Mouse (Mus musculus): ENCODE data around the gene 1700011L22Rik. TPM values are rescaled to one million over a fixed set of nuclear protein-coding genes. Genes with fewer than 3 reads are reported as not detected.
A peak's percentile ranks its signal among the peaks of the same experiment; 100 is the strongest.

1700011L22Rik gene
- not detected for total RNA-seq (2021)
- long read RNA-seq, experiment 1, result 0 reads
- long read RNA-seq, experiment 2, result 0 reads

GRCm38 (mm10) chr8:79248470-79248869 lies at the start of gene 1700011L22Rik:
1700011L22Rik (minus strand) TSS chr8:79248570.
- DNase-seq, result no peak
- intact Hi-C loops (cut with DNase I), result no loop called here

DNA sequence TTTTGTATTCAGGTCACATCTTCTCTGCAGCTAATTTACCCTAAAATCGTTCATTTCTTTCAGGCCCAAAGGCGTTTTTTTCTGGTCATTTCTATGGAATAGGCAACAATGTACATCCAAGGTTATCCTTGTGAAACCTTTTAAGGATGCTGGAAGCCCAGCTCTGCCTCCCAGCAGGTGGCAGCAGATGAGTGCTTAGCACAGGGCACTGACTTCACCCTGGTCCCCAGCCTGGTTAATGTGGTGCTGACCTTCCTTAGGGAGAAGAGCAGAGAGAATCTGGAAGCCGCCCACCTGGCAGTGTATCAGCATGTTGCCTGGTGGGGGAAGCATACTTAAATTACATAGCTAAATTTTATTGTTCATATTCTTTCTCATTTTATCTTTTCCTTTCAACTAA lies 49.4 kb upstream of the 1700011L22Rik start:
- peak; percentile 76 to 85 for DNase-seq
- intact Hi-C loops (cut with DNase I), result loop anchor here (2.0 to 10.0 kb wide), 4 partner anchors 45 to 1053 kb away; no protein-coding TSS in a partner anchor

DNA sequence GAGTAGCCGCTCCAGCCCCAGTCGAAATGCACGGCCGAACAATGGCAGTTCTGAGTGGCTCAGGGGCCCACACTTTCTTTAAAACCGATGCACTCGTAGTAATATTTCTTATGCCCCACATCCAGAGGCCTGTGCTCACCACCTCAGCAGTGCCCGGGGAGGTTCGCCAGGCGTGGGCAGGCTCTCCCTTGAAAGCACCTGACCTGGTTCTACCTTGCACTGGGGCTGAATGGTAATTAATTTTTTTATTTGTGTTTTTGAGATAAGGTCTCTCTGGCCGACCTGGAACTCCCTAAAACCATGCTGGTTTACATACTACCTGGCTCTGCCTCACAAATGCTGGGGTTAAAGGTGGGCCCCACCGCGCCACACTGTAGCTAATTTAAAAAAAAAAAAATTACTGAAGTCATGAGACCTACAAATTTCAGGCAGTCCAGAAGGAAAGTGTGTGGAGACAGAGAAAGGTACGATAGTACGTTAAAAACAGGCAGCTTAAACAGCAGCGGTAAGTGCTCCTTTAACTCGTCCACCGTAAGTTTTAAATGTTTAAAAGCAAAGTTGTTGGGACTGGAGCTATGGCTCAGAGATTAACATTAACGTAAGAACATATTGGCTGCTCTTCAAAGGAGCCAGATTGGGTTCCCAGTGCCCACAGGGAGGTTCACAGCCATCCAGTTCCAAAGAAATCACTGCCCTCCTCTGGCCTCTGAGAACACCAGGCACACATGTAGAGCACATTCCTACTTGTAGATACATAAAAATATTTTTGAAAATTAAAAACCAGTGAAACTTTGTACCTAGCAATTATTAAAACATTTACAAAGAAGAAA lies 47.1 kb upstream of the 1700011L22Rik start:
- DNase-seq, result no peak
- intact Hi-C loops (cut with DNase I), result loop anchor here (1.0 to 10.0 kb wide), 6 partner anchors 47 to 1051 kb away; partner anchors contain the start of genes Otud4 and Smad1

- DNase-seq, result peak; percentile 99 to 100
- intact Hi-C loops (cut with DNase I), result loop anchor here (2.0 to 10.0 kb wide), 8 partner anchors 48 to 1232 kb away; partner anchors contain the start of genes Lsm6, Otud4 and Smad1
Measured at GRCm38 (mm10) chr8:79294610-79295275, 46.4 kb upstream of the 1700011L22Rik start, which contains the start of gene Mmaa. Mmaa (minus strand) TSS chr8:79294937.

DNA sequence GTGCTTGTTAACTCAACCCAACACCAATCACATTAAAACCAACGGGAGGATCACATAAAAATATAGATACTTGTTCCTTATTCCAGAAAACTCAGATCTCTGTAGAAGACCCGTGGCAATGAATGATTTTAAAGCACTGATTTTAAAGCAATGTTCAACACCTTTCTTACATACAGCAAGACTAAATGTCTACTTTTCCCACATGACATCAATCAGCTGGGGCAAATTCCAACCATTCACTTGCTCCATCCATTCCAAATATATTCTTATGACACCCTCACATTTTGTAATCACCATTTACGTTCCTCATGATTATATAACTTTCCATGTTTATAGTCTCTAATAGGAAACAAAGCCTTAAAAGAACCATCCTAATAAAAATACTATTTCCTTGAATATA lies 45.5 kb upstream of the 1700011L22Rik start:
- intact Hi-C loops (cut with DNase I), result loop anchor here (2.0 to 10.0 kb wide), 8 partner anchors 82 to 1232 kb away; partner anchors contain the start of genes Lsm6, Otud4, Smad1 and Zfp827
- no peak for DNase-seq

GRCm38 (mm10) chr8:79292712-79293264 lies 44.4 kb upstream of the 1700011L22Rik start:
- intact Hi-C loops (cut with DNase I), result loop anchor here (2.0 to 10.0 kb wide), 6 partner anchors 80 to 1230 kb away; partner anchors contain the start of genes Lsm6 and Zfp827
- DNase-seq, result no peak

DNA sequence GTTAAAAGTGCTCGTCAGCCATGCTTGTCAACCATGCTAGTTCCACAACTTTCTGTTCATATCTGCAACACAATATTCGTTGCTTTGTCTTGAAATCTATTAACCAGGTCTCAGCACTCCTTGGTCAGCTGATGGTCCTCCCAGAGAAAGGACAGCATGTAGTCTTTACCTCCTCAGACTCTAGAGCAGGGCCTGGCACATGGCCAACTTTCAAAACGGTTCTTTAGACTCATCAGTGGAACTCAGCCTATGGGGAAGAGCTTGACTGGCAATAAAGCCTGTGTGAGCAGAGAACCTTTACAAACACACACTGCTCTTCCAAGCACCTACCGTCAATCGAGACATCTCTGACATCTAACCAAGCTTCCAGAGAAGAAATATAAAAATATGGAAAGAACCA lies 41.2 kb upstream of the 1700011L22Rik start:
- intact Hi-C loops (cut with DNase I), result no loop called here
- peak in 1 of 2 experiments; percentile 13 for DNase-seq

DNA sequence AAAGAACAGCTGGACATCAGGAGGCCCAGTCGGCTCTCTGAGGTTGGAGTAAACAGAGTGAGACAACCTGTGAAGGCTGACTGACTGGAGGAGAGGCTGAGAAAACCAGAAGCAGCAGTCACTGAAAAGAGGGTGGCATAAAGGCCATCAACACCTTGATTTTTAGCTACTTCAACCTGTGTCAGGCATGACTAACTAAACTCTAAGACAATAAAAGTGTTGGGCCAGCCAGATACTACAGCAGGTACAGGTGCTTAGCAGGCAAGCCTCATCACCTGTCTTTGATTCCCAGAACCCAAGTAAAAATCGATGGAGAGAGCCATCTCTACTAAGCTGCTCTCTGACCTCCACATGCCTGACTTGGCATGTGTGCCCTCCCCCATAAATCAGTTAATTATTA lies 40.3 kb upstream of the 1700011L22Rik start:
- intact Hi-C loops (cut with DNase I), result no loop called here
- no peak for DNase-seq

DNA sequence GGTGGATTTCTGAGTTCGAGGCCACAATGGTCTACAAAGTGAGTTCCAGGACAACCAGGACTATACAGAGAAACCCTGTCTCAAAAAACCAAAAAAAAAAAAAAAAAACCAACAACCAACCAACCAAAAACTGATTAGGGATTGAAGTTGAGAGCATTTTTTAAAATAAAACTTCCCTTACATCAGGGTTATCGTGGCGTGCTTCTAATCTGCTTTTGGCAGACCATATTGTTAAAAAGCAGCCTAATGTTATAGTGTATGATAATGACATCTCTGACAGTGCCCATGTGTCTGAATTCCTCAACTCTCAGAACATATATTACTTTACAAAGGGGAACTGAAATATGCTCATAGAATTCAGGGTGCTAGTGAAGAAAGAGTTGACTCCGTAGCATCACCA lies 39.9 kb upstream of the 1700011L22Rik start:
- intact Hi-C loops (cut with DNase I), result no loop called here
- no peak for DNase-seq

GRCm38 (mm10) chr8:79286424-79286823 lies 38.1 kb upstream of the 1700011L22Rik start:
- intact Hi-C loops (cut with DNase I), result no loop called here
- no peak for DNase-seq

DNA sequence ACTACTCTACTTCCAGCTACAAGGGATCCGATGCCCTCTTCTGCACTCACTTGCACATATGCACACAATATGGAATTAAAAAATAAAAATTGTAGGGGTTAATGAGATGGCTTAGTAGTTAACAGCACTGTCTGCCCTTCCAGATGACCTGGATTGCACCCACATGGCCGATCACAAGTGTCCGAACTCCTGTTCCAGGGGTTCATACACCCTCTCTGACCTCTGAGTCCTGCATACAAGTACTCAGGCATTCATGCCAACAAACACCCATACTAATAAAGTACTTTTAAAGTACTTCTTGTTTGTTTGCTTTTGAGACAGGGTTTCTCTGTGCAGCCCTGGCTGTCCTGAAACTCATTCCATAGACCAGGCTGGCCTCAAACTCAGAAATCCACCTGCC lies 36.3 kb upstream of the 1700011L22Rik start:
- intact Hi-C loops (cut with DNase I), result no loop called here

GRCm38 (mm10) chr8:79281376-79281890 lies 33.1 kb upstream of the 1700011L22Rik start:
- intact Hi-C loops (cut with DNase I), result no loop called here
- DNase-seq, result no peak

More for the DNA sequence above, 36.3 kb upstream of the 1700011L22Rik start:
- DNase-seq, result no peak

- intact Hi-C loops (cut with DNase I), result no loop called here
- no peak for DNase-seq
Measured at GRCm38 (mm10) chr8:79277264-79277870, 29.0 kb upstream of the 1700011L22Rik start.

DNA sequence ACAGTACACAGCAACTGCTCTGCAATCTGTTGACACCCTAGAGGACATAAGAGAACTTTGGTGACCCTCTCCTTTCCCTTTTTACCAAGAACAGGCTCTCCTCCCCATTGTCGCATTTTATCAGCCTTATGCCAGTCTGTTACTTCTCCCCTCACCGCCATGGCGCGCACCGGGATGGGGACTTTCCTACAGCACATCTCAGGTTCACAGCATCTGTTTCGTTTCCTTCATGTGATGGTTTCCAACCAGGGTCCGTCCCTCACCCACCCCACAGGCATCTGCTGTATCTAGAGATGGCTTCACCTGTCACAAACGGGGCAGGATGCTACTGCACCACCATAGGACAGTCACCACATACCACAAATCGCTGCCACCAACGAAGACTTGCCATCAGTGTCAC lies 26.6 kb upstream of the 1700011L22Rik start:
- intact Hi-C loops (cut with DNase I), result loop anchor here (5.0 kb wide), 1 partner anchor 68 kb away; no protein-coding TSS in a partner anchor
- DNase-seq, result no peak

DNA sequence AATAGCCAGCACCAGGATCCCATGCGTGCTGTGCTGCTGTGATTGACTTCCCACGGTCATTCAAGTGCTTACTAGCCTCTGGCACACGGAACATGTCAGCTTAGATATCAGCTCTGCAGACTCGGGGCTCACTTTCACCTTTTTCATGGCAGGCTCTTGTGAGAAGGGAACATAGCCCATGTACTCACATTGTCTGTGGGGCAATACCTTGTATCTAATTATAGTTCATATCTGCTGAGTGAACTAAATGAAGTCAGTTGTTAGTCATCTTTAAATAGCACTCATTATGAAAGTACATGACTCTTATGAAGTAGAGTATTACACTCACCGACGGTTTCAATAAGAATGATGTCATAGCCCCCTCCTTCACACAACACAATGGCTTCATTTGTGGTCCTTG lies 25.4 kb upstream of the 1700011L22Rik start:
- intact Hi-C loops (cut with DNase I), result loop anchor here (5.0 kb wide), 1 partner anchor 66 kb away; no protein-coding TSS in a partner anchor

DNA sequence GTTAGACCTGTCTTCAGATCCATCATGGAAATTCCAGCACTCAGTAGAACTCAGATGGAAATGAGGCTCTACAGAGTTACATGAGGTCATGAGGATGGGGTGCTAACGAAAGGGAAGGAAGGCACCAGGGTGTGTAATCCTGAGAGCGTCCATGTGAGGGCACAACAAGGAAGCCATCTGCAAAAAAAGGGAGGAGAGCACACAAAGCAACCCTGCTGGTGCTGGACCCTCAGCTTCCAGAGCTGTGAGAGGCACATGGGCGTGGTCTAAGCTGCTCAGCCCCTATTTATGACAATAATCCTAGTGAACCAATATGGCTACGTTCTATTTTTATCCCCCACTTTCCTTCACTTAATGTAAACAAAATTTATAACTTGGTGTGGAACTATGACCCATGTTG lies 24.3 kb upstream of the 1700011L22Rik start:
- DNase-seq, result no peak
- intact Hi-C loops (cut with DNase I), result loop anchor here (5.0 kb wide), 1 partner anchor 65 kb away; no protein-coding TSS in a partner anchor

More for the DNA sequence above, 25.4 kb upstream of the 1700011L22Rik start:
- peak in 1 of 2 experiments; percentile 9 for DNase-seq

GRCm38 (mm10) chr8:79268921-79269320 lies 20.6 kb upstream of the 1700011L22Rik start:
- DNase-seq, result no peak
- intact Hi-C loops (cut with DNase I), result no loop called here

- intact Hi-C loops (cut with DNase I), result no loop called here
- DNase-seq, result no peak
Measured at GRCm38 (mm10) chr8:79261920-79262319, 13.6 kb upstream of the 1700011L22Rik start.

GRCm38 (mm10) chr8:79256076-79256705 lies 7.8 kb upstream of the 1700011L22Rik start:
- intact Hi-C loops (cut with DNase I), result no loop called here
- no peak for DNase-seq

All from heart, postnatal 14 days (tissue).